Mouse (Mus musculus) embryonic facial prominence, embryonic 15.5 days (tissue): ENCODE data around the gene Zim1. TPM values are rescaled to one million over a fixed set of nuclear protein-coding genes. Genes with fewer than 3 reads are reported as not detected.

Source experiments
- ATAC-seq: fragments of 200-750 bp; cut with Nextera tagmentation; 2 replicates; pipeline ENCODE4 v1.8.0; 2017; ENCODE audit warnings: low read depth, moderate TSS enrichment; ENCODE audit not compliant: insufficient number of reproducible peaks, low FRiP score, low TSS enrichment
- H3K27ac ChIP-seq: fragments of 300-500 bp; sonication (generic); replicated peaks from 2 replicates; pipeline ENCODE4 v1.5.1; 2015; ENCODE audit warnings: mild to moderate bottlenecking, inconsistent platforms
- H3K27me3 ChIP-seq: fragments of 300-500 bp; sonication (generic); 2 replicates; pipeline ENCODE4 v1.6.1; 2015; ENCODE audit warnings: inconsistent platforms
- H3K36me3 ChIP-seq: fragments of 300-500 bp; sonication (generic); 2 replicates; pipeline ENCODE4 v1.6.1; 2015; ENCODE audit warnings: mild to moderate bottlenecking, inconsistent platforms
- H3K4me1 ChIP-seq: fragments of 300-500 bp; sonication (generic); 2 replicates; pipeline ENCODE4 v1.6.1; 2015; ENCODE audit warnings: inconsistent platforms
- H3K4me2 ChIP-seq: fragments of 300-500 bp; sonication (generic); replicated peaks from 2 replicates; pipeline ENCODE4 v1.6.1; 2015; ENCODE audit warnings: mild to moderate bottlenecking, inconsistent platforms
- H3K4me3 ChIP-seq: fragments of 300-500 bp; sonication (generic); replicated peaks from 2 replicates; pipeline ENCODE4 v1.5.1; 2015; ENCODE audit warnings: mild to moderate bottlenecking, inconsistent platforms
- H3K9ac ChIP-seq: fragments of 300-500 bp; sonication (generic); 2 replicates; pipeline ENCODE4 v1.6.1; 2015; ENCODE audit warnings: inconsistent platforms
- H3K9me3 ChIP-seq: fragments of 300-500 bp; sonication (generic); replicated peaks from 2 replicates; pipeline ENCODE4 v1.6.1; 2016; ENCODE audit warnings: inconsistent platforms
- WGBS: fragments of 180-500 bp; shearing (Covaris S2); methylation state at CpG from one replicate; pipeline ENCODE4 v1.1.7; 2015; 5-methylcytosine and 5-hydroxymethylcytosine counted together
- polyA plus RNA-seq: library from polyadenylated mRNA; unstranded; fragments of >200 nt; fragmentation: Nextera tagmentation; extraction: Ambion mirVana; gene quantifications from 2 replicates; pipeline ENCODE4 v1.2.1, GENCODE M21; 2015

Zim1 gene
- polyA plus RNA-seq, result 14.8 and 16.5 TPM in 2 replicates

DNA sequence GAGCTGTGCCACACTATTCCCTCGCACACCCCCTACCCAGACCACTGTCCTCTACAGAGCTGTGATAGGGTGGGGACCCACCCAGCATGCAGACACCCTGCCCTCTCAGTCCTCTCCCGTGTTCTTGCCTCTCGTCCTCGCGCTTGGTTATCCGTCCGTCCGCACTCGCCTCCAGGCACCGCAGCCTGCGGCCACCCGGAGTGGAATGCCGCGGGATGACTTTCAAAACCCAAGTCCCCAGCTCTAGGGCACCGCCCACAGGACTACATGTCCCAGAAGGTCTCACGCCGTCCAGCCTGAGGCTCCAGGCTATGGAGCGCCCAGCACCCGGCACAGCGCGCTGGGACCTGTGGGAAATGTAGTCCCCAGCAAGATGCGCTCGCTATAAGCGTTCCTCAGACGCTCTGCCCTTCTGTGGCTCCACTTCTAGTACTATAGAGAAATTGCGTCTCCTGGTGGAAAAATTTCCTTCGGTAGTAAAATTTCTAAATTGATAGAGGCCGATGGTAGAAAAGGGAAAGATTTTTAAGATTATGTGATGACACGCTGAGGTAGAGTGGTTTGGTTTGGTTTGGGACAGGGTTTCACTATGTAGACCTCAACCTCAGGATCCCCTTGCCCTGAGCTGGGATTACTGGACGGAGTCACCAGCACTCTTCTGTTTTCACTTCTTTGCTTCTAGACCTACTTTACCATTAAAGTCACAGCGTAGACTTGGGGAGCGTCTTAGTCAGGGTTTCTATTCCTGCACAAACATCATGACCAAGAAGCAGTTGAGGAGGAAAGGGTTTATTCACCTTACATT, at the start of gene Zim1:
Zim1 (minus strand) TSS at position 210 of the 805 bp plus-strand sequence.
- no peaks in the 10 kb centered on the region for H3K27me3 ChIP-seq
- H3K36me3 ChIP-seq, result no peaks in the 10 kb centered on the region
- no peak within 1 kb of the TSS for H3K27ac ChIP-seq
- ATAC-seq, result peak; percentile 100
- WGBS, result 9% methylated on average over 32 of the region's 32 CpGs
- H3K4me3 ChIP-seq, result peak within 1 kb of the TSS; percentile 56
- no peaks in the 10 kb centered on the region for H3K9me3 ChIP-seq
- H3K4me1 ChIP-seq, result no peaks in the 10 kb centered on the region
- H3K9ac ChIP-seq, result peak within 1 kb of the TSS; percentile 40
- H3K4me2 ChIP-seq, result peak within 1 kb of the TSS; percentile 68

DNA sequence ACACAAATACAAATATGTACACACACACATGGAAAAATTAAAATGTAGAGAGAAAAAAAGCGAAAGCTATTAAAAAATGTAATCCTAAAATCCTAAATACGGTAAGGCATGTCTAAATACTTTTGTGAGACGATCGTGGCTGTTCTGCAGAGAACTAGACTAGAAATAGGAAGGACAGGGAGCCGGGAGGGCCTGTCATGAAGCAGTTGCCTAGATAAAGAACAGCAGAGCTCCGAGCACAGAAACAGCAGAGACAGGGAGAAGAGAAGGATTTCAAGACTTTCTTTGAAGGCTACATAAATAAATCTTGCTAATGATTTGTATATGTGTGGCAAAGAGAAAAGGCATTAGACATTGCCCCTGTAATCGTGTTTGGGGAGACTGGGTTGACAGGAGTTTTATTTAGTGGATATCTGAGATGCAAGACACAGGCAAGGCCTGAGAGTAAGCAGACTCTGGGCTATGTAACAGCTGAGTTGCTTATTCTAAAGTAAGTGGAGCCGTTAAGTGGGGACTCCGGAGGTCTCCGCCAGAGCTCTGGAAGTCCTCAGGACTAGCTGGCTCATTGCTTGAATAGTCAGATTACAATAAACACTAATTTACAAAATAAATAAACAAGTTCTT, 48.1 kb upstream of the Zim1 start:
- no peak overlapping the region for H3K9ac ChIP-seq
- WGBS, result 48% methylated on average over 10 of the region's 10 CpGs
- no peaks in the 10 kb centered on the region for H3K4me1 ChIP-seq
- no peak overlapping the region for H3K4me3 ChIP-seq
- no peaks in the 10 kb centered on the region for H3K36me3 ChIP-seq
- H3K27me3 ChIP-seq, result no peaks in the 10 kb centered on the region
- peak overlapping the region; percentile 12; the same call in 1 of the 2 replicates for H3K27ac ChIP-seq
- H3K9me3 ChIP-seq, result no peaks in the 10 kb centered on the region
- no peak overlapping the region for H3K4me2 ChIP-seq
- peak; percentile 63; the same call in 1 of the 2 replicates for ATAC-seq

DNA sequence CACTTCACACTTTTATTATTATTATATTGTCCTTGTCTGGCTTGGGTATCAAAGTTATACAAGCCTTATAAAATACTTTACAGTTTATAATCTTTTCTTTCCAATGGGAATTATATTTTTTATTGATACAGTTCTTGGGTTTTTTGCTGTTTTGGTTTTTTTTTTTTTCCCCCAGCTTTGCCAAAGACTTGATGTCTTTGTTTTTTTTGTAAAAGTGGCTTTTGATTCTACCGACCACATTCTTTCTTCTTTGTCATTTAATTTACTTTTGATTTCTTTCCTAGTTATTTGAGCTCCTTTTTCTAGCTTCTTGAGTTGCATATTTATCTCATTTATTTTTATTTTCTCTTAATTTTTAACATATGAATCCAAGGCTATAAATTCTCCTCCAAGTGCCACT, 39.8 kb upstream of the Zim1 start:
- Histone ChIP-seq H3K27me3 (no peaks in the 10 kb centered on the region), H3K4me1 (no peaks in the 10 kb centered on the region), H3K36me3 (no peaks in the 10 kb centered on the region), H3K4me2 (no peak overlapping the region), H3K9ac (no peak overlapping the region), H3K9me3 (no peaks in the 10 kb centered on the region), H3K27ac (no peak overlapping the region), H3K4me3 (no peak overlapping the region)
- no peak for ATAC-seq
- 23% methylated on average over 1 of the region's 1 CpGs for WGBS

DNA sequence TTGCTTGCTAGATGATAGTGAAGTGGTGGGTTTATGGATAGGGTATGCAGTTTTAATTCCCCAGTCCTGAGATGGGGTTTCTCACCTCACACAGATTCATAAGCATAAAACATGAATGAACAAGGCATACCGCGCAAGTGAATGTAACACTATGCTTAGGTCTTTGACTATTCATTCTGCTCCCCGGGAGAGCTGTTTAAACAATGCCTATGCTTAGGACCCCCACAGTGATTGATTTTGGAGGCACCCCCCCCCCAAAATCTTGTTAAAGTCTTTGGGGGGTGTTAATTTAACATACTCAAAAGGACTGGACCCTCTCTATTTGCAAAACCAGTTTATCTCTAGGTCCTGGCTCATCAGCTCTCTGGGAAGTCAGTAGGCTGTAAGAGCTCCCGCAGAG, 35.7 kb upstream of the Zim1 start:
- 52% methylated on average over 4 of the region's 4 CpGs for WGBS

DNA sequence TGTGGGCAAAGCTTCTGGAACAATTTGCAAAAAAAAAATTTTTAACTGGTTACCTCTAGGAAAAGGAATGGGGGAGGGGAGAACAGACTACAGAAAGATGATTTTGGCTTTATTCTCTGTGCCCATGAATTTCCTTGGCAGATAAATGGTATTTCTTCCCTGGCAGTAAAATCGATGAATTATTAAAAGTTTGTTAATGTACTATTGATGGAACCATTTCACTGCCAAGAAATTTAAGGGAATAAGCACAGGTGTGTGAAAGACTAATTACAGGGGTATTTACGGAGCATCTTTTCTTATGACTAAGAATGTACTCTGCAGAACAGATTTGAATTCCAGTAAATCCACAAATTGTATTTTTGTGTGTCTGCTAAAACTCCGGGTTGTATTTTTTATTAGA, 35.1 kb upstream of the Zim1 start:
- Histone ChIP-seq H3K36me3 (no peaks in the 10 kb centered on the region), H3K27ac (no peak overlapping the region; the same call in 1 of the 2 replicates), H3K9ac (no peak overlapping the region), H3K9me3 (peaks cover 31% of the 10 kb centered on the region), H3K4me1 (no peaks in the 10 kb centered on the region), H3K4me3 (peak overlapping the region; percentile 55), H3K4me2 (peak overlapping the region; percentile 49), H3K27me3 (no peaks in the 10 kb centered on the region)
- no peak for ATAC-seq
- 50% methylated on average over 3 of the region's 3 CpGs for WGBS

More for the DNA sequence above, 35.7 kb upstream of the Zim1 start:
- H3K4me1 ChIP-seq, result no peaks in the 10 kb centered on the region
- peak overlapping the region; percentile 63; the same call in 1 of the 2 replicates for H3K27ac ChIP-seq
- H3K4me2 ChIP-seq, result peak overlapping the region; percentile 49
- H3K4me3 ChIP-seq, result peak overlapping the region; percentile 55
- H3K9me3 ChIP-seq, result peaks cover 31% of the 10 kb centered on the region
- H3K27me3 ChIP-seq, result no peaks in the 10 kb centered on the region
- ATAC-seq, result no peak
- H3K36me3 ChIP-seq, result no peaks in the 10 kb centered on the region
- H3K9ac ChIP-seq, result 0 out of 2 replicates have a peak overlapping the region, but pooled peaks have one; percentile 10

DNA sequence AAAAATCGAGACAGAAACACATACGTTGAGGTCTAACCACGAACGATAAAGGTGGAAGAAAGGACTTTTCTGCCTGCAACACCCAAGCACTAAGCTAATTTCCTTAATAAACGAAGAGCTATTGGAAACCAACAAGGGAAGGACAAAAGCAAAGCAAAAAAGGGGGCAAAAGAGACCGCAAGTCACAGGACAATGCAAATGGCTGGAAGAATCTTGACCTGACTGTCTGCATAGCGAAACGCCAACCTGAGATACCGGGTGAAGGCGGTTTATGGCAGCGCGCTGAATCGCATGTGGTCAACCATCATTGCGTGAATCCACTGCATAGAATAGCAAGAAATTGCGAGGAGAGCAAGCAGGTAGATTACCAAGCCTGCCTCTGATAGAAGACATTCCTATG, 34.6 kb upstream of the Zim1 start:
- Histone ChIP-seq H3K4me2 (peak overlapping the region; percentile 49), H3K27ac (peak overlapping the region; percentile 71), H3K36me3 (no peaks in the 10 kb centered on the region; the same call in 1 of the 2 replicates), H3K4me3 (peak overlapping the region; percentile 55), H3K9ac (peak overlapping the region; percentile 37), H3K9me3 (peaks cover 31% of the 10 kb centered on the region), H3K4me1 (no peaks in the 10 kb centered on the region), H3K27me3 (no peaks in the 10 kb centered on the region)
- 50% methylated on average over 15 of the region's 15 CpGs for WGBS
- ATAC-seq, result no peak

DNA sequence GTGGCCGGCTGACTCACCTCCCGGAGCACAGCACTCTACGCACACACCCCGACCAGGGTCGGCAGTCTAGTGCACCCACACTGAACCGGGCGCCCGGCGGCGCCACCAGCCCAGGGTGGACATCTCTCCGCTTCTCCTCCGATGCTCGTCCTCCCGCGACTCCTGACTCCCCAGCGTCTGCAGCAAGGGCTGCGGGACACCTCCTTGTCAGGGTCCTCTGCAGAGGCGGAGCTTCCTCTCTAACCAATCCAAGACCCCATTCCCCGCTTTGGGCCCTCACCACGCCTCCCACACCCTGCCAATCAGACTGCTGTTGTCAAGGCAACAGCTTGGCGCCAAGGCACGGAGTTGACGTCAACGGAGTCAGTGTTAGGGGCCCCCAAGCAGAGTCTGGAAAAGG, 34.0 kb upstream of the Zim1 start, which contains the start of the genes Peg3 and Usp29:
Peg3 (minus strand) TSS at position 191 of the 400 bp plus-strand sequence.
Usp29 (plus strand) TSS at position 338 of the 400 bp plus-strand sequence.
- Histone ChIP-seq H3K9me3 (peaks cover 31% of the 10 kb centered on the region), H3K27ac (peak within 1 kb of the TSS; percentile 94), H3K9ac (peak within 1 kb of the TSS; percentile 47), H3K4me3 (peak within 1 kb of the TSS; percentile 55), H3K36me3 (peaks cover 3% of the 10 kb centered on the region; the same call in 1 of the 2 replicates), H3K27me3 (no peaks in the 10 kb centered on the region), H3K4me2 (peak within 1 kb of the TSS; percentile 49), H3K4me1 (no peaks in the 10 kb centered on the region)
- peak; percentile 75 for ATAC-seq
- 58% methylated on average over 24 of the region's 24 CpGs for WGBS

DNA sequence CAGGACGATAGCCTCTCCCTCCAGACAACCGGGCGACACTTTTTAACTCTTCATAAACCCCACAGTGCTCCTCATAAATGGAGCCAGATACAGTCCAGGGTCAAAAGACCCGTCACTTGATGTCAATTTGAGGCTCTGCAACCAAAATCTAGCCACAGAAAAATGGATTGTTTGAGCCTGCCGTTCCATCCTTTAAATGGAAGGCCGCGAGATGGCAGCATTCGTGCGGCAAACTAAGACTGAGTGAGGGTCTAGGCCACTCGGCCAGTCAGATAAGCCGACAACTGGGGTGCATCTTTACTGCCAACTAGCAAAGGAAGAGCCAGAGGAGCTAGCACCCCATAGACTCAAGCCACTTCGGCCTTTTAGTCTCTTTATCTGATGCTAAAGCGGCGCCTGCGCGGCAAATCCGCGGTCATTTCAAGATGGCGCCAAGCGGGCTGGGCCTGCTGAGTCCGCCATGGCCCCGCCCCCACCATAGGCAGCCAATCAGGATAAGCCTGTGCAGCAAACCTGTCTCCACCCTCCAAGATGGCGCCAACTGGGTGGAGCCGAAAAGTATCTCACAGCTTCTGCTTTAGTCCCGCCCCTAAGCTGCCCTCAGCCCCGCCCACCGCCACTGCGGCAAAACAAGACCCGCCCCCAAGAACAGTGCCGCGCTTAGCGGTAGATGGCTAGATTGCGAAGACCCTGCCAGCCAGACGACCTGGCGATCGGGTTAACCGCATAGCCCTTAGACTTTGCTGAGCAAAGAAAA, 33.0 kb upstream of the Zim1 start:
- no peaks in the 10 kb centered on the region for H3K4me1 ChIP-seq
- WGBS, result 49% methylated on average over 37 of the region's 37 CpGs
- no peaks in the 10 kb centered on the region for H3K27me3 ChIP-seq
- H3K4me3 ChIP-seq, result peak overlapping the region; percentile 55
- peak overlapping the region; percentile 94 for H3K27ac ChIP-seq
- H3K36me3 ChIP-seq, result peaks cover 9% of the 10 kb centered on the region
- H3K9me3 ChIP-seq, result peaks cover 31% of the 10 kb centered on the region
- H3K9ac ChIP-seq, result peak overlapping the region; percentile 47
- peak overlapping the region; percentile 49 for H3K4me2 ChIP-seq
- peak; percentile 71 for ATAC-seq

DNA sequence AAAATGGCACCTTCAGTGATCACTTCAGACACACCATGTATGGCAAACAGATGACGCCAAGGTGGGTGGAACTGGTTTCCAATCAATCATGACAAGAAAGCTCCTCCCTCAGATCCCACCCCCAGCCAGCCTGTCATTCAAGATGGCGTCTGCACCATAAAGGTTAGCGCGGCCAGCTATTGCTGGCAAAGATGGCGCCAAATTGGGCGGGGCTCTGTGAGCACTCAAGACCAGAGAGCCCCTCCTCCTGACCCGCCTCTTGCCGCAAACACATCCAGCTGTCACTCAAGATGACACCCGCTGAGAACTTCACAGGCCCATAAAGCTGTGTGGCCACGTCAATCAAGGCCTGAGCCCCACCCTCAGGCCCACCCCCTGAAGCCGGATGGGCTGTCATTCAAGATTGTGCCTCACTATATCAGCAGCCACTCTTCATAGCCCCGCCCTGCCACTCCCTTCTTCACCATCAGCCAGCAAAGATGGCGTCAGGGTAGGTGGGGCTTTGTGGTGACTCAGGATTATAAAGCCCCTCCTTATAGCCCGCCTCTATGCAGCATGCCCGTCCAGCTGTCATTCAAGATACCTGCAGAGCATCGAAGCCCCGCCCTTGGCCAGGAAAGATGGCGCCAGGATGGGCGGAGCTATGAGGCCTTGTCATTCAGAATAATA, 32.1 kb upstream of the Zim1 start:
- peak overlapping the region; percentile 55 for H3K4me3 ChIP-seq
- peaks cover 31% of the 10 kb centered on the region for H3K9me3 ChIP-seq
- ATAC-seq, result peak; percentile 87
- H3K4me1 ChIP-seq, result no peaks in the 10 kb centered on the region
- H3K27me3 ChIP-seq, result no peaks in the 10 kb centered on the region
- no peak overlapping the region for H3K9ac ChIP-seq
- H3K36me3 ChIP-seq, result peaks cover 17% of the 10 kb centered on the region
- peak overlapping the region; percentile 45 for H3K4me2 ChIP-seq
- WGBS, result 57% methylated on average over 19 of the region's 19 CpGs
- H3K27ac ChIP-seq, result peak overlapping the region; percentile 94

DNA sequence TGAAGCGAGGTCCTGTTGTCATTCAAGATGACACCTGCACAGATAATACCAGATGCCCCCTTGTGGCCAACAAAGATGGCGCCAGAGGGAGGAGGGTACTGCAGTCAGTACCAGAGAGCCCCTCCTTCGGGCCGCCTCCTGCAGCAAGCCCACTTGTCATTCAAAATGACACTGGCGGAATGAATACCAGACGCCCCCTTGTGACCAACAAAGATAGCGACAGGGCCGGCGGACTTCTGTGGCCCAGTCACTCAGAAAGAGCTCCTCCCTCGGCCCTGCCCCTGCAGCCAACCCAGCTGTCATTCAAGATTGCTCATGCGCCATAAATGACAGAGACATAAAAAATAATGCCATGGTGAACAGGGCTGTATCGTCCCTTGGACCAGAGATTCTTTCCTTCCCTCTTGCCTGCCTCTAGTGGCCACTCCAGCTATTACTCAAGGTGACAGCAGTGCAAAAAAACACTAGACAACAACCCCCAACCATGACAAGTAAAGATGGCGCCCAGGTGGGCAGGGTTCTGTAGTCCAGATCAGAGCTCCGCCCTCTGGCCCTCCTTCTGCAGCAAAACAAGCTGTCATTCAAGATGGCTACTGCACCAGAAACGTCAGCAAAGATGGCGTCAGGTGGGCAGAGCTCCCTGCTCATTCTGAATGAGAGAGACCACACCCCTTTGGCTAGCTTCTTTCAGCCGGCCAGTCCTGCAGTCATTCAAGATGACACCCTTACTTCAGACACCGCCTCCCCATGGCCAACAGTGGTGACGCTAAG, 31.3 kb upstream of the Zim1 start:
- 60% methylated on average over 19 of the region's 19 CpGs for WGBS
- peak; percentile 53 for ATAC-seq
- peak overlapping the region; percentile 94 for H3K27ac ChIP-seq

More for the DNA sequence above, 31.3 kb upstream of the Zim1 start:
- H3K4me1 ChIP-seq, result no peaks in the 10 kb centered on the region
- H3K4me3 ChIP-seq, result peak overlapping the region; percentile 55
- H3K27me3 ChIP-seq, result no peaks in the 10 kb centered on the region
- peaks cover 31% of the 10 kb centered on the region for H3K9me3 ChIP-seq
- peak overlapping the region; percentile 45 for H3K4me2 ChIP-seq
- peaks cover 19% of the 10 kb centered on the region for H3K36me3 ChIP-seq
- H3K9ac ChIP-seq, result no peak overlapping the region
